Mouse (Mus musculus) inflammation-experienced regulatory T-cells (primary cell): ENCODE results near the gene Uap1. TPM values are rescaled to one million over a fixed set of nuclear protein-coding genes. Genes with fewer than 3 reads are reported as not detected.

Experiments
- polyA plus RNA-seq, 2 experiments: library from polyadenylated mRNA; unstranded; fragments of 100-300 nt; shearing (Covaris generic); gene quantifications; one replicate each; pipeline ENCODE4 v1.2.1; 2017

Uap1 gene
- polyA plus RNA-seq = 10 to 100 TPM; 33.9 to 57.8 TPM

GRCm38 (mm10) chr1:170174814-170175332 is at the start of gene Uap1:
Gene Uap1, minus strand, starts transcription at chr1:170174957.

GRCm38 (mm10) chr1:170214757-170215522 is 40.2 kb upstream of the Uap1 start, which contains the start of gene Uhmk1:
Gene Uhmk1, minus strand, starts transcription at chr1:170215397.

GRCm38 (mm10) chr1:170110516-170111332 is 64.0 kb downstream of the Uap1 start, which contains the start of gene Ddr2:
Gene Ddr2, minus strand, starts transcription at chr1:170110762.

Other genes starting within 250 kb of the Uap1 start
- not detected for gene Ccdc190, start 246.3 kb downstream of the Uap1 start, polyA plus RNA-seq
- 1 to 10 TPM; 5.2 to 6.6 TPM for gene Hsd17b7, start 205.7 kb downstream of the Uap1 start, polyA plus RNA-seq
- under 1 TPM; 0.17 to 0.37 TPM for gene Ddr2, start 64.2 kb downstream of the Uap1 start, polyA plus RNA-seq
- gene Uhmk1, start 40.4 kb upstream of the Uap1 start, polyA plus RNA-seq = 10 to 100 TPM; 27.6 to 42.2 TPM
- not detected for gene Sh2d1b2, start 57.8 kb upstream of the Uap1 start, polyA plus RNA-seq
- gene Sh2d1b1, start 102.4 kb upstream of the Uap1 start, polyA plus RNA-seq = not detected
- gene Gm7694, start 131.4 kb upstream of the Uap1 start, polyA plus RNA-seq = under 1 TPM in 1 of 2 experiments, not detected in 1; 0.23 TPM
- gene Spata46, start 133.8 kb upstream of the Uap1 start, polyA plus RNA-seq = 1 to 10 TPM in 1 of 2 experiments, under 1 TPM in 1; 0.20 to 1.0 TPM